Mouse (Mus musculus): ENCODE data around the gene Clptm1.

The Clptm1 gene

GRCm38 (mm10) chr7:19663940-19664339 lies 893 bp downstream of the Clptm1 start:
- DNase-seq = no peak

GRCm38 (mm10) chr7:19652614-19653013 lies 12.2 kb downstream of the Clptm1 start:
- DNase-seq = no peak

DNA sequence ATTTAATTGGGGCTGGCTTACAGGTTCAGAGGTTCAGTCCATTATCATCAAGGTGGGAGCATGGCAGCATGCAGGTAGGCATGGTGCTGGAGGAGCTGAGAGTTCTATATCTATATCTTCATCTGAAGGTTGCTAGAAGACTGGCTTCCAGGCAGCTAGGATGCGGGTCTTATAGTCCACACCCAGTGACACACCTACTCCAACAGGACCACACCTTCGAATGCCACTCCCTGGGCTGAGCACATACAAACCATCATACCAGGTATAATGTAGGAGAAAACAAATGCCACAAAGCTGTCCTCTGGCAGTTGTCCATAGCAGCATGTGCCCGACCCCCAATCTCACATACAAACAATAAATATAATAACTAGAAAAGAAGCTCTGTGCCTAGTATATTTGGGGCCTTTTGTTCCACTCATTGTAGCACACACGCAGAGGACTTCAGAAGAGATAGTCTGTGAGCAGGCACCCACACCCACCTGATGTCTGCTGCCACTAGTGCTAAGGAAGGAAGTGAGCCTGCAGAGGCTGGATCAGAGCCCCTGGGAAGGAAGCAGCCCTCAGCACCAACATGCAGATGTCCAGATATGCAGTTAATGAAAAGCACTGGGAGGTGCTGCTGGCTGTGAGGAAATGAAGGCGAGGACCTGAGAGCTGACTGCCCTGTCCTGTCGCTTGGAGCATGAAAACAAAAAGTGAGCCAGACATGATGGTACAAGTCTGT lies 13.6 kb downstream of the Clptm1 start:
- DNase-seq = peak in 1 of 2 experiments; percentile 24

DNA sequence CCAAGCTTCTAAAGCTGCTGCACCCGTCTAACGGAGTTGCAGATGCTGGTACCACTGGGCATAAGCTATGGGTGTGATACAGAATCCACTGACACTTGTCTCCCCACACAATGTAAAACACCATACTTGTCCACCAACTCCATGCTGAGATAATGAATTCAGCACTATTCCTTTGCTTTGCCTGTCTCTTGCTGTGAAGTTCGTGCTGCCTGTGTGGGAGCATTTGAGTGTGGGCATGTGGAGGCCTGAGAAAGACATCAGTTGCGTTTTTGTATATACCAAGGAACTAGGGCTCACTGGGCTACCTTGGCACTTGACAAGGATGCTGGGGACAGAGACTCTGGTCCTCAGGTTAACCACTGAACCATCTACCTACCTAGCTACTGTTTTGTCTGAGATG lies 23.6 kb downstream of the Clptm1 start:
- no peak for DNase-seq

DNA sequence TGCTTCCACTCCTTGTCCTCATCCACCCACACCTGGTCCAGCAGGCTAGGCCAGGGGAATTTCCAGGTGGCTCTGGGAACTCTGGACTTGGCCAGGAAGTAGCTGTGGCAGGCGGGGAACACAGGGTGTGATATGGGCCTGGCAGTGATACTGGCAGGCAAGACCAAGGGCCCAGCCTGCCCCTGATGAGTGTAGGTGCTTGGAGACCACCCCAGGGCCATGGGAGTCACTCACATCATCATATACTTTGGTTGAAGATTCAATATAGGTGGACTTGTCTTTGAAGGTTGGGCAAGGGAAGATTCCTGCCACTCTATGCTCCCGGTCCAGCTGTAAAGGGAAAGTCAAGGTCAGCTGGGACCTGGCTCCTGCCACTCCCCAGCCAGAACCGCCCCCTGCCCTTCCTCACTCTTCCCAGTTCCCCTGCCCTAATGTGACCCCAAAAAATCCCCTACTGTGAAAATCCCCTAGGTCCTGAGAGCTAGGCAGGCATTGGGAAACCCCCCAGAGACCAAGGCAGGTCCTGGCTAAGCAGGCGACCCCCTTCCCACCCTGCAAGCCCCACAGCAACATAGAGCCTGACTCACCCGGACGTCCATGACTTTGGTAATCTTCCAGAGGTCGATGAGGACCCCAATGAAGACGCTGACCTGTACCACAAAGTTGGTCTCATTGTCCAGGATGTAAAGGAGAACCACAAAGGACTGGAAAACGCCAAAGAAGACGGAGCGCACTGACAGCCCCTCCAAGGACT lies 29.6 kb downstream of the Clptm1 start:
- no peak for DNase-seq

- DNase-seq = no peak
These were observed 30.2 kb downstream of the Clptm1 start for GRCm38 (mm10) chr7:19634591-19634990.

DNA sequence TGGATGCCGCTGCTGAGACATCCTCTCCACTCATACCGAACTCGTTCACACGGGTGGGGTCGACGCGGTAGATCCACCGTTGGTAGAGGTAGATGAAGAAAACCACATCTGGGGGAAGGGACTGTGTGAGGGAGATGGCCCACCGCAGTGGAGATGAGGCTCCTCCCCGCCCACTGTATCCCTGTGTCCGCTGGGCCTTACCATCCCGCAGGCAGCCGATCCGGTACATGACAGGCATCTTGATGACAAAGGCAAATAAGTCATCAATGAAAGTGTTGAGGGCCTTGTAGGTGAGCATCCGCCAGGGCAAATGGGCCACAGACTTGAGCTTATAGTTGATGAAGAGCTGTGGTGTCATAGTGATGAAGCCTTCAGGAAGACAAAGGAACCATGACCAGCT lies 31.0 kb downstream of the Clptm1 start:
- DNase-seq = no peak

- DNase-seq = no peak
These were observed 31.6 kb downstream of the Clptm1 start for GRCm38 (mm10) chr7:19633197-19633596.

- no peak for DNase-seq
These were observed 32.1 kb downstream of the Clptm1 start for GRCm38 (mm10) chr7:19632720-19633119.

- DNase-seq = no peak
These were observed 32.6 kb downstream of the Clptm1 start for GRCm38 (mm10) chr7:19632275-19632674.

DNA sequence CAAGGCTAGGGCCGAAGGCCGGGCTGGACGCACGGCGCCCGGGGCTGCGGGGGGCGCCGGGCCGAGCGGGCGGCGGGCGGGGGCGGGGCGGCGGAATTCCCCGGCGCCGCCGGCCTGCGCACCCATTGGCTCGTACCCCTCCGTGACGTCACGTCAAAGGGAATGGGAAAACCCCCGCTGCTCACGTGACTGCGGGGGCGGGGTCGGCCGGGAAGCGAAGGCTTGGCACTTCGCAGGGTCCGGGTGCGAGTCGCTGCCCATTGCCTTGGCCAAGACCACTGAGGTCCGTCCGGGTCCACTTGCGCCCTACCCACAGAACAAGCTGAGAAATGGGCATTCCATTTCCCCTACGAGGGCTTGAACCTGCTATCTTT lies 35.5 kb downstream of the Clptm1 start, which contains the start of gene Relb:
Gene Relb (minus strand): TSS at position 78 of the 374 bp plus-strand sequence.
- DNase-seq = peak; percentile 89 to 93

- peak; percentile 99 for DNase-seq
These were observed 36.1 kb downstream of the Clptm1 start for GRCm38 (mm10) chr7:19628536-19629360.

- no peak for DNase-seq
These were observed 36.7 kb downstream of the Clptm1 start for GRCm38 (mm10) chr7:19628192-19628535.

GRCm38 (mm10) chr7:19627721-19628120 lies 37.1 kb downstream of the Clptm1 start:
- DNase-seq = no peak

DNA sequence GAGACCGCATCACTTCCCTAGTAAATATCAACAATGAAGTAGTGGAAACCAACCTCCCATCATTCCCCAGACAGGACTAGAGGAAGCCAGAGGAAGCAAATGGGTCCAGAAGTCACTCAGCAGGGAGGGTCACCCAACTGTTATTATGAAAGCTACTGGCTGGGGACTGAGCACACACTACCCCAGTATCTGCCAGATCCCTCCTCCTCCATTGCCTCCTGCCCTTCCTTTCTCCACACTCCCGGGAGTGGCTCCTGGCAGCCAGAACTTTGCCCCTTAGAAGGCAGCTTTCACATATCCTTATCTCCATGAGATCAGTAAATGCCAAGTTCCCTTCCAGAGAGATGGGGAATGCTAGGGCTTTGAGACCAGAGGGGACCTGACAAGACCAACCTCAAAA lies 41.4 kb downstream of the Clptm1 start:
- no peak for DNase-seq

DNA sequence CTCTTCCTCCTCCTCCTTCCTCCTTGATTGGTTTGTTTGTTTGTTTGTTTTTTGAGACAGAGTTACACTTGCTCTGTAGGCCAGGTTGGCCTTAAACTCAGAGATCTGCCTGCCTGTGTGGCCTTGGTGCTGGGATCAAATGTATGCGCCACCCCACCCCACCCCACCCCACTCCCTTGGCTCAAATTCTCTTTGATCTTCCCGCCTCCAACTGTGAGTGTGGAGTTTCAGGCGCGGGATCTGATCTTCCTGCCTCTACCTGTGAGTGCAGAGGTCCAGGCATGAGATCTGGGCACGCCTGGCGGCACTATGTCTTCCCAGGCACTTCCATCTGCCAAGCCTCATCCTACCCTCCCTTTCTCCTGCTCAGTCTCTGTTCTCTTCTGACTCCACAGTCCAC lies 42.6 kb downstream of the Clptm1 start:
- DNase-seq = no peak

- no peak for DNase-seq
These were observed 44.0 kb downstream of the Clptm1 start for GRCm38 (mm10) chr7:19620811-19621210.

GRCm38 (mm10) chr7:19619004-19619801 lies 45.6 kb downstream of the Clptm1 start:
- DNase-seq = peak; percentile 67 to 72

DNA sequence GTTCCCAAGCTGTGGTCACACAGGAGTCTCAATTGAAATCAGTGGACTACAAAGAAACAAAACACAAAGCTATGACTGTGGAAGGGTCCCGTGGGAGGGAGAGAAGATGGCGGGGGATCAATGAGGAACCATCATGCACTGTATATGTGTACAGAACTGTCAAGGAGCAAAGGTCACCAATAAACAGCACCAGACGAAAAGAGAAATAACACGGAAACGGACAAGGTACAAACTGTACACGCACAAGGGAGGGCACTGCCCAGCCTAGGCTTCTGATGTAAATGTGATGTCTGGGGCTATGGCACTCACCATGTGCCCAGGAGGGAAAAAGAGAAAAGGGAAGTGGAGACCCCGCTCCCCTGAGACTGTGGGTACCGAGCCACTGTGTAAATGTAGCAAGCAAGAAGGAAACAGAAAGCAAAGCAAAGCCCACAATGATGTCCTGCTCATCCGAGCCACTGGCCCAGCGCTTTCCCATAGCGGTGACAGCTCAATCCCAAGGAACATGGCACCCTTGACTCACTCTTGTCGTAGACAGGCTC lies 49.7 kb downstream of the Clptm1 start:
- no peak for DNase-seq

GRCm38 (mm10) chr7:19610969-19611368 lies 53.9 kb downstream of the Clptm1 start:
- no peak for DNase-seq

DNA sequence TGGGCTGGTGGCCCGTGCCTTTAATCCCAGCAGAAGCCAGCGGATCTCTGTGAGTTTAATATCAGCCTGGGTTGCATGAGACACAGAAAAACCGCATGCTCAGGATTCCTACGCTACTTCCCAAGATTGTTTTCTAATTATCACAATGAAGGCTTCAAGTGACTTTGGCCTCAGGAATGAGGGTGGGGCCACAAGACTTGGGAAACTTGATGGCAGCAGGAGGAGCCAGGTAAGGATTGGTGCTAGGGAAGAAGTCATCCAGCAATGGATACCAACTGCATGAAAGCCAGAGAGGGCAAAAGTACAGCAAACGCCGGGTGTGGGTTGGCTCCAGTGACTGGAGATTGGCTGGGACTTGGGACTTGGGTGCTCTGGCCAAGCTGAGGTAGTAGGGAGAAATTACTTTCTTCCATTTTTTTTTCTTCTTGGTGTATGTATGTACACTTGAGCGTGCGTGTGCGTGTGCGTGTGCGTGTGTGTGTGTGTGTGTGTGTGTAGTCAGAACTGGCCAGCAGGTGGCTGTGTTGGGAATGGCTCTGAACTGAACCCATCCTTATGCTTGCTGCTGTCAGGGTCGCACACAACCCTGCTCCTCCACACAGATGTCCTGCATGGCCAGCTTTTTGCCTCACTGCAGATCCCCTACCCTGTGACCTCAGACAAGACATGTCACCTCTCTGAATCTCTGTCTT lies 55.0 kb downstream of the Clptm1 start:
- DNase-seq = peak; percentile 40 to 41

- no peak for DNase-seq
These were observed 57.5 kb downstream of the Clptm1 start for GRCm38 (mm10) chr7:19607291-19607690.

Data from lung, adult 18-20 months (tissue).